Mouse (Mus musculus) induced T-regulatory cell, adult 2 months (primary cell): Measurements from ENCODE around the gene Tgm7.
"Not testable (repeated sequence)": the region's sequence is repeated elsewhere in the genome, so short reads cannot be mapped to it uniquely, and the experiment has no call there.

ENCODE experiments used
- DNase-seq: peaks from one replicate; pipeline ENCODE4 v3.0.0-alpha.2; 2012; ENCODE audit warnings: low read depth

The Tgm7 gene

GRCm38 (mm10) chr2:121109695-121110094 lies at the start of gene Tgm7:
Gene Tgm7 (minus strand): TSS chr2:121109795.
- no peak for DNase-seq

GRCm38 (mm10) chr2:121153100-121153499 lies 43.5 kb upstream of the Tgm7 start:
- peak; percentile 41 for DNase-seq

GRCm38 (mm10) chr2:121149679-121150078 lies 40.1 kb upstream of the Tgm7 start:
- DNase-seq: no peak

GRCm38 (mm10) chr2:121142415-121142814 lies 32.8 kb upstream of the Tgm7 start:
- no peak for DNase-seq

GRCm38 (mm10) chr2:121141216-121142035 lies 31.8 kb upstream of the Tgm7 start:
- DNase-seq: no peak

- peak; percentile 94 for DNase-seq
Measured at GRCm38 (mm10) chr2:121140018-121140882, 30.7 kb upstream of the Tgm7 start, which contains the start of the genes Adal and Lcmt2. Gene Adal (plus strand): TSS chr2:121140428. Gene Lcmt2 (minus strand): TSS chr2:121140653.

GRCm38 (mm10) chr2:121139266-121140017 lies 29.8 kb upstream of the Tgm7 start:
- DNase-seq: no peak

GRCm38 (mm10) chr2:121137371-121137770 lies 27.8 kb upstream of the Tgm7 start:
- peak; percentile 27 for DNase-seq

- DNase-seq: no peak
Measured at GRCm38 (mm10) chr2:121132822-121133221, 23.2 kb upstream of the Tgm7 start.

GRCm38 (mm10) chr2:121128865-121129620 lies 19.4 kb upstream of the Tgm7 start:
- no peak for DNase-seq

GRCm38 (mm10) chr2:121127536-121127935 lies 17.9 kb upstream of the Tgm7 start:
- no peak for DNase-seq

GRCm38 (mm10) chr2:121126302-121126701 lies 16.7 kb upstream of the Tgm7 start:
- not testable (repeated sequence) for DNase-seq

GRCm38 (mm10) chr2:121119260-121119659 lies 9.7 kb upstream of the Tgm7 start:
- no peak for DNase-seq

GRCm38 (mm10) chr2:121115418-121115817 lies 5.8 kb upstream of the Tgm7 start:
- DNase-seq: no peak

GRCm38 (mm10) chr2:121105940-121106339 lies 3.7 kb downstream of the Tgm7 start:
- DNase-seq: no peak

- DNase-seq: peak; percentile 79
Measured at GRCm38 (mm10) chr2:121102051-121102450, 7.5 kb downstream of the Tgm7 start.

- no peak for DNase-seq
Measured at GRCm38 (mm10) chr2:121089751-121090150, 19.8 kb downstream of the Tgm7 start.

- DNase-seq: no peak
Measured at GRCm38 (mm10) chr2:121088507-121088906, 21.1 kb downstream of the Tgm7 start.

- no peak for DNase-seq
Measured at GRCm38 (mm10) chr2:121085480-121086185, 24.0 kb downstream of the Tgm7 start, which contains the start of gene Tgm5. Gene Tgm5 (minus strand): TSS chr2:121085841.

- DNase-seq: no peak
Measured at GRCm38 (mm10) chr2:121082626-121083025, 27.0 kb downstream of the Tgm7 start.

- DNase-seq: no peak
Measured at GRCm38 (mm10) chr2:121074747-121075146, 34.8 kb downstream of the Tgm7 start.
